Mouse (Mus musculus): Measurements from ENCODE around the gene Tmem59l. TPM values are rescaled to one million over a fixed set of nuclear protein-coding genes. Genes with fewer than 3 reads are reported as not detected.

Gene Tmem59l
- polyA plus RNA-seq, 1 experiment from 2014 or later = 20.7 TPM

- no peak overlapping the region for H3K9ac ChIP-seq (ENCODE audit: low read length)
- 88% methylated on average over 16 of the region's 16 CpGs for WGBS
- no peak overlapping the region for H3K27ac ChIP-seq (ENCODE audit: low read depth, low read length)
- H3K27me3 ChIP-seq (ENCODE audit: control insufficient read depth, insufficient read depth, low read length) = no peaks in the 10 kb centered on the region
- H3K4me1 ChIP-seq (ENCODE audit: control insufficient read depth, insufficient read depth, low read length) = 0 out of 2 replicates have a peak, but pooled peaks cover under 1% of the 10 kb centered on the region
- H3K4me2 ChIP-seq (ENCODE audit: low read depth) = no peak overlapping the region
- H3K36me3 ChIP-seq (ENCODE audit: control insufficient read depth, insufficient read depth, low read length) = no peaks in the 10 kb centered on the region
- no peak for DNase-seq (ENCODE audit: low spot score)
- H3K4me3 ChIP-seq (ENCODE audit: low read depth, low read length) = no peak overlapping the region
- H3K9me3 ChIP-seq (ENCODE audit: control insufficient read depth, low read length) = no peaks in the 10 kb centered on the region
- no peak for ATAC-seq (ENCODE audit: insufficient read depth, low FRiP score, low TSS enrichment)
Observed at GRCm38 (mm10) chr8:70461765-70462515, 25.2 kb downstream of the Tmem59l start.

GRCm38 (mm10) chr8:70460606-70461005 is 26.6 kb downstream of the Tmem59l start:
- Histone ChIP-seq H3K36me3 (ENCODE audit: control insufficient read depth, insufficient read depth, low read length) (no peaks in the 10 kb centered on the region), H3K27ac (ENCODE audit: low read depth, low read length) (no peak overlapping the region), H3K4me1 (ENCODE audit: control insufficient read depth, insufficient read depth, low read length) (no peaks in the 10 kb centered on the region), H3K9ac (ENCODE audit: low read length) (no peak overlapping the region), H3K9me3 (ENCODE audit: control insufficient read depth, low read length) (no peaks in the 10 kb centered on the region), H3K27me3 (ENCODE audit: control insufficient read depth, insufficient read depth, low read length) (no peaks in the 10 kb centered on the region), H3K4me3 (ENCODE audit: low read depth, low read length) (no peak overlapping the region), H3K4me2 (ENCODE audit: low read depth) (no peak overlapping the region)
- DNase-seq (ENCODE audit: low spot score) (no peak), ATAC-seq (ENCODE audit: insufficient read depth, low FRiP score, low TSS enrichment) (no peak)
- 78% methylated on average over 9 of the region's 9 CpGs for WGBS

GRCm38 (mm10) chr8:70460199-70460598 is 27.0 kb downstream of the Tmem59l start:
- Histone ChIP-seq H3K4me3 (ENCODE audit: low read depth, low read length) (no peak overlapping the region), H3K4me1 (ENCODE audit: control insufficient read depth, insufficient read depth, low read length) (no peaks in the 10 kb centered on the region), H3K9me3 (ENCODE audit: control insufficient read depth, low read length) (no peaks in the 10 kb centered on the region), H3K27ac (ENCODE audit: low read depth, low read length) (no peak overlapping the region), H3K36me3 (ENCODE audit: control insufficient read depth, insufficient read depth, low read length) (no peaks in the 10 kb centered on the region), H3K9ac (ENCODE audit: low read length) (no peak overlapping the region), H3K4me2 (ENCODE audit: low read depth) (no peak overlapping the region), H3K27me3 (ENCODE audit: control insufficient read depth, insufficient read depth, low read length) (no peaks in the 10 kb centered on the region)
- DNase-seq (ENCODE audit: low spot score) = no peak
- ATAC-seq (ENCODE audit: insufficient read depth, low FRiP score, low TSS enrichment) = no peak
- 95% methylated on average over 5 of the region's 5 CpGs for WGBS

GRCm38 (mm10) chr8:70459636-70460035 is 27.5 kb downstream of the Tmem59l start:
- Histone ChIP-seq H3K4me2 (ENCODE audit: low read depth) (no peak overlapping the region), H3K4me1 (ENCODE audit: control insufficient read depth, insufficient read depth, low read length) (no peaks in the 10 kb centered on the region), H3K4me3 (ENCODE audit: low read depth, low read length) (no peak overlapping the region), H3K27ac (ENCODE audit: low read depth, low read length) (no peak overlapping the region), H3K9ac (ENCODE audit: low read length) (no peak overlapping the region), H3K9me3 (ENCODE audit: control insufficient read depth, low read length) (no peaks in the 10 kb centered on the region), H3K36me3 (ENCODE audit: control insufficient read depth, insufficient read depth, low read length) (no peaks in the 10 kb centered on the region), H3K27me3 (ENCODE audit: control insufficient read depth, insufficient read depth, low read length) (no peaks in the 10 kb centered on the region)
- DNase-seq (ENCODE audit: low spot score) (no peak), ATAC-seq (ENCODE audit: insufficient read depth, low FRiP score, low TSS enrichment) (no peak)
- 93% methylated on average over 2 of the region's 2 CpGs for WGBS

GRCm38 (mm10) chr8:70458462-70458861 is 28.7 kb downstream of the Tmem59l start:
- WGBS = 82% methylated on average over 3 of the region's 3 CpGs
- Histone ChIP-seq H3K4me1 (ENCODE audit: control insufficient read depth, insufficient read depth, low read length) (no peaks in the 10 kb centered on the region), H3K4me2 (ENCODE audit: low read depth) (no peak overlapping the region), H3K9ac (ENCODE audit: low read length) (no peak overlapping the region), H3K9me3 (ENCODE audit: control insufficient read depth, low read length) (no peaks in the 10 kb centered on the region), H3K27ac (ENCODE audit: low read depth, low read length) (no peak overlapping the region), H3K36me3 (ENCODE audit: control insufficient read depth, insufficient read depth, low read length) (no peaks in the 10 kb centered on the region), H3K4me3 (ENCODE audit: low read depth, low read length) (no peak overlapping the region), H3K27me3 (ENCODE audit: control insufficient read depth, insufficient read depth, low read length) (no peaks in the 10 kb centered on the region)
- ATAC-seq (ENCODE audit: insufficient read depth, low FRiP score, low TSS enrichment) (no peak), DNase-seq (ENCODE audit: low spot score) (no peak)

GRCm38 (mm10) chr8:70457882-70458281 is 29.3 kb downstream of the Tmem59l start:
- H3K4me1 ChIP-seq (ENCODE audit: control insufficient read depth, insufficient read depth, low read length) = no peaks in the 10 kb centered on the region
- WGBS = 93% methylated on average over 6 of the region's 6 CpGs
- no peak for DNase-seq (ENCODE audit: low spot score)
- H3K4me2 ChIP-seq (ENCODE audit: low read depth) = no peak overlapping the region
- H3K27me3 ChIP-seq (ENCODE audit: control insufficient read depth, insufficient read depth, low read length) = no peaks in the 10 kb centered on the region
- no peak overlapping the region for H3K4me3 ChIP-seq (ENCODE audit: low read depth, low read length)
- no peaks in the 10 kb centered on the region for H3K36me3 ChIP-seq (ENCODE audit: control insufficient read depth, insufficient read depth, low read length)
- H3K9me3 ChIP-seq (ENCODE audit: control insufficient read depth, low read length) = no peaks in the 10 kb centered on the region
- no peak for ATAC-seq (ENCODE audit: insufficient read depth, low FRiP score, low TSS enrichment)
- no peak overlapping the region for H3K27ac ChIP-seq (ENCODE audit: low read depth, low read length)
- no peak overlapping the region for H3K9ac ChIP-seq (ENCODE audit: low read length)

- no peak overlapping the region for H3K4me3 ChIP-seq (ENCODE audit: low read depth, low read length)
- DNase-seq (ENCODE audit: low spot score) = no peak
- 95% methylated on average over 1 of the region's 1 CpGs for WGBS
Observed at GRCm38 (mm10) chr8:70456996-70457395, 30.2 kb downstream of the Tmem59l start.

GRCm38 (mm10) chr8:70453852-70454251 is 33.3 kb downstream of the Tmem59l start:
- 83% methylated on average over 5 of the region's 5 CpGs for WGBS
- Histone ChIP-seq H3K9ac (ENCODE audit: low read length) (no peak overlapping the region), H3K4me3 (ENCODE audit: low read depth, low read length) (no peak overlapping the region)

More at GRCm38 (mm10) chr8:70456996-70457395, 30.2 kb downstream of the Tmem59l start:
- H3K27me3 ChIP-seq (ENCODE audit: control insufficient read depth, insufficient read depth, low read length) = no peaks in the 10 kb centered on the region
- H3K36me3 ChIP-seq (ENCODE audit: control insufficient read depth, insufficient read depth, low read length) = peaks cover 3% of the 10 kb centered on the region; the same call in 1 of the 2 replicates
- ATAC-seq (ENCODE audit: insufficient read depth, low FRiP score, low TSS enrichment) = no peak
- H3K9ac ChIP-seq (ENCODE audit: low read length) = no peak overlapping the region
- no peaks in the 10 kb centered on the region for H3K9me3 ChIP-seq (ENCODE audit: control insufficient read depth, low read length)
- no peak overlapping the region for H3K4me2 ChIP-seq (ENCODE audit: low read depth)
- H3K4me1 ChIP-seq (ENCODE audit: control insufficient read depth, insufficient read depth, low read length) = no peaks in the 10 kb centered on the region
- H3K27ac ChIP-seq (ENCODE audit: low read depth, low read length) = no peak overlapping the region

More at GRCm38 (mm10) chr8:70453852-70454251, 33.3 kb downstream of the Tmem59l start:
- no peaks in the 10 kb centered on the region for H3K27me3 ChIP-seq (ENCODE audit: control insufficient read depth, insufficient read depth, low read length)
- no peak overlapping the region for H3K4me2 ChIP-seq (ENCODE audit: low read depth)
- no peaks in the 10 kb centered on the region for H3K9me3 ChIP-seq (ENCODE audit: control insufficient read depth, low read length)
- no peak overlapping the region for H3K27ac ChIP-seq (ENCODE audit: low read depth, low read length)
- ATAC-seq (ENCODE audit: insufficient read depth, low FRiP score, low TSS enrichment) (no peak), DNase-seq (ENCODE audit: low spot score) (no peak)
- H3K36me3 ChIP-seq (ENCODE audit: control insufficient read depth, insufficient read depth, low read length) = peaks cover 9% of the 10 kb centered on the region
- H3K4me1 ChIP-seq (ENCODE audit: control insufficient read depth, insufficient read depth, low read length) = no peaks in the 10 kb centered on the region

Measured in neural tube, embryonic 11.5 days (tissue).